Mouse (Mus musculus): ENCODE results near the gene Pold1.

DNA sequence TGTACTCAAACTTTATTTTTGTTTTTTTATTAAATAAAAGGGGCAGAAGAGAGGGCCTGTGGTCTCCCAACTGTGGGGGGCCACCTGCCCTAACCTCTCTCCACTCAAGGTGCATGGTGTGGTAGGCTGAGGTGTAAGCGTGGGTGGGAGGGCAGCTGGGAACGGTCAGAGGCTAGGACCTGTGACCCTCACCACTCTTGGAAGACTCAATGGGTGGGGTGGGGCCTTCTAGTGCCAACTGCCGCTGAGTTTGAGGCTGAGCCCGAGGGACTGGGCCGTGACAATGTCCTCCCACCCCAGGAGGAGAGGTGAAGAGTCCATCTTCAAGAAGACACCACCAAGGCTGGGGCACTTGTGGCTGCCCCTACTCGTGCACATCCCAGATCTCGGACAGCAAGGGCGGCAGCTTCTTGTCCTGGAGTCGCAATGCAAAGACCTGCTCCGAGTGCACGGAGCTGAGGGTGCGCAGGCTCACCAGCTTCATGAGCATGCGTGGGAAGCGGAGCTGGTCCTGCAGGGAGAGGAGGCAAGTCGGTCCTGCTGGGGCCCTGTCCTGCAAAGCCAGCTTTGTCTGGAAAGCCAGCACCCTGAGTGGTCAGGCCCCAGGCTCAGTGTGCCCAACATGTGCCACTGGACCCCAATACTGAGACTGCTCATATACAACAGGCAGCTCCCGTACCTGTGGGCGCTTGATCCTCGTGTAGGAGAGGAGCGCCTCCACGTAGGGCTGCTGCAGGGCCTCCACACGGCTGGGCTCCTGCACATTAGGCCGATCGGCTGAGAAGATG, 1.2 kb upstream of the Pold1 start:
- TF ChIP-seq POLR2A (IDR thresholded peaks at IDR 0.05; ENCODE audit: low read depth, low read length), result no peak
- TF ChIP-seq CTCF (conservative IDR thresholded peaks at IDR 0.05; ENCODE audit: insufficient read depth, insufficient read length, low read depth, low read length), result no peak
